Mouse (Mus musculus) liver, adult 2 months (tissue): Measurements from ENCODE around the gene Ttc30a1. TPM values are rescaled to one million over a fixed set of nuclear protein-coding genes. Genes with fewer than 3 reads are reported as not detected.
"Not testable (repeated sequence)": the region's sequence is repeated elsewhere in the genome, so short reads cannot be mapped to it uniquely, and the experiment has no call there.

Source experiments
- DNase-seq: peaks from one replicate; pipeline ENCODE4 v3.0.0-alpha.2; 2011; ENCODE audit warnings: low read depth, low spot score; ENCODE audit errors: extremely low read depth
- H3K27ac ChIP-seq: fragments of 200-500 bp; replicated peaks from 2 replicates; pipeline ENCODE4 v1.5.1; 2012; ENCODE audit warnings: low read depth, mild to moderate bottlenecking, control low read depth, inconsistent platforms, low read length; ENCODE audit not compliant: insufficient read depth
- H3K27me3 ChIP-seq: fragments of 200-500 bp; 2 replicates; pipeline ENCODE4 v1.6.1; 2012; ENCODE audit warnings: mild to moderate bottlenecking, moderate library complexity, low read length, inconsistent platforms; ENCODE audit not compliant: control insufficient read depth, insufficient read depth
- H3K36me3 ChIP-seq: fragments of 200-500 bp; 2 replicates; pipeline ENCODE4 v1.6.1; 2012; ENCODE audit warnings: low read length, inconsistent platforms; ENCODE audit not compliant: control insufficient read depth, insufficient read depth
- H3K4me1 ChIP-seq: fragments of 200-500 bp; 2 replicates; pipeline ENCODE4 v1.6.1; 2011; ENCODE audit warnings: low read length; ENCODE audit not compliant: control insufficient read depth, insufficient read depth
- H3K4me3 ChIP-seq: fragments of 200-500 bp; 2 replicates; pipeline ENCODE4 v1.5.1; 2011; ENCODE audit warnings: low read depth, mild to moderate bottlenecking, control low read depth, low read length, moderate library complexity; ENCODE audit not compliant: insufficient read depth
- H3K79me2 ChIP-seq: fragments of 200-500 bp; 2 replicates; pipeline ENCODE4 v1.6.1; 2012; ENCODE audit warnings: inconsistent platforms, mild to moderate bottlenecking, low read length, moderate library complexity; ENCODE audit not compliant: control insufficient read depth, insufficient read depth
- H3K9ac ChIP-seq: fragments of 200-500 bp; 2 replicates; pipeline ENCODE4 v1.6.1; 2012; ENCODE audit warnings: low read depth, mild to moderate bottlenecking, control low read depth, inconsistent platforms, low read length
- CTCF ChIP-seq: fragments of 200-500 bp; IDR thresholded peaks from 2 replicates; pipeline ENCODE4 v1.5.1; 2011; ENCODE audit warnings: low read depth, low read length, control low read depth
- POLR2A ChIP-seq: fragments of 200-500 bp; IDR thresholded peaks from 2 replicates; pipeline ENCODE4 v1.6.1; 2011; ENCODE audit warnings: low read length, control low read depth; ENCODE audit not compliant: insufficient read depth; ENCODE audit errors: extremely low read depth
- WGBS: fragments of 180-500 bp; shearing (Covaris S2); methylation state at CpG from one replicate; pipeline ENCODE4 v1.1.7; 2018; 5-methylcytosine and 5-hydroxymethylcytosine counted together
- polyA plus RNA-seq: library from polyadenylated mRNA; depleted of rRNA; stranded (reverse); fragments of >200 nt; gene quantifications from 2 replicates; pipeline ENCODE4 v1.2.3, GENCODE M21; 2012
- total RNA-seq: library from RNA; depleted of rRNA; stranded (reverse); fragments of >200 nt; gene quantifications from 2 replicates; pipeline ENCODE4 v1.2.3, GENCODE M21; 2014

Gene Ttc30a1
- total and polyA plus RNA-seq, 2 experiments, result 0.92 to 1.4 TPM

- Histone ChIP-seq H3K36me3 (no peaks in the 10 kb centered on the region), H3K27me3 (no peaks in the 10 kb centered on the region), H3K27ac (no peak overlapping the region), H3K9ac (no peak overlapping the region), H3K4me3 (no peak overlapping the region), H3K4me1 (no peaks in the 10 kb centered on the region), H3K79me2 (no peaks in the 10 kb centered on the region)
- WGBS, result 86% methylated on average over 8 of the region's 8 CpGs
- TF ChIP-seq CTCF, result no peak
- no peak for TF ChIP-seq POLR2A
- no peak for DNase-seq
Measured at GRCm38 (mm10) chr2:75950685-75951084, 31.1 kb downstream of the Ttc30a1 start.

GRCm38 (mm10) chr2:75938117-75939063, 43.4 kb downstream of the Ttc30a1 start, which contains the start of gene Ttc30b:
Gene Ttc30b (minus strand): TSS chr2:75938585.
- Histone ChIP-seq H3K4me3 (peak within 1 kb of the TSS; percentile 53), H3K27me3 (no peaks in the 10 kb centered on the region), H3K36me3 (no peaks in the 10 kb centered on the region), H3K4me1 (peaks cover 6% of the 10 kb centered on the region; the same call in 1 of the 2 replicates), H3K79me2 (no peaks in the 10 kb centered on the region; the same call in 1 of the 2 replicates), H3K9ac (peak within 1 kb of the TSS; percentile 49), H3K27ac (peak within 1 kb of the TSS; percentile 1; the same call in 1 of the 2 replicates)
- 3% methylated on average over 42 of the region's 42 CpGs for WGBS
- no peak for TF ChIP-seq POLR2A
- TF ChIP-seq CTCF, result no peak
- DNase-seq, result peak; percentile 80

DNA sequence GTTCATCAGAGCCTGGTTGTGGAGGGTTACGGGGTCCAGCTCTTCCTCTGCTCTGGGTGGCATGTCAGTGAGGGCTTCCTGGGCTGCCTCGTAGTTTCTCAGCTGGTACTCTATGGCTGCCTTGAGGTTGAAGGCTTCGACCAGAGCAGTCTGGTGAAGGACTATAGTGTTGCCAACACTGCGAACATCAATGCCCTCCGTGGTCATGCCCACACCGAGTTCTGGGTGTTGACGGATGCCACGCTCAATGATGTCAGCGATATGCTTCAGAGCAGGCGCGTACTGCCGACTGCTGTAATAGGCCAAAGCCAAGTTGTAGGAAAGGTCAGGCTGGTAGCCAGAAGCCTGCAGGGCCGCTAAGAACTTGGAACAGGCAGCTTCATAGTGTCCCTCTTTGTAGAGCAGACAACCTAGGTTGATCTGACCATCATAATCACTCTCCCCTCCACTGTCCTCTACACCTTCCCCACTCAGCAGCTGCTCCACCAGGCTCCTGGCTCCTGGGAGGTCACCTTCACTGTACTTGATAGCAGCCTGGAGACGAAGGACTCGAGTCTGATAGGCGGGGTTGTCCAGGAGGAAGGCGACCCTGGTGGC, 44.1 kb downstream of the Ttc30a1 start:
- Histone ChIP-seq H3K4me3 (peak overlapping the region; percentile 53; the same call in 1 of the 2 replicates), H3K9ac (peak overlapping the region; percentile 25)
- peak; percentile 29 for DNase-seq
- not testable (repeated sequence) for H3K4me1 ChIP-seq, H3K27me3 ChIP-seq, H3K79me2 ChIP-seq, H3K27ac ChIP-seq, H3K36me3 ChIP-seq
- WGBS, result 62% methylated on average over 16 of the region's 17 CpGs

DNA sequence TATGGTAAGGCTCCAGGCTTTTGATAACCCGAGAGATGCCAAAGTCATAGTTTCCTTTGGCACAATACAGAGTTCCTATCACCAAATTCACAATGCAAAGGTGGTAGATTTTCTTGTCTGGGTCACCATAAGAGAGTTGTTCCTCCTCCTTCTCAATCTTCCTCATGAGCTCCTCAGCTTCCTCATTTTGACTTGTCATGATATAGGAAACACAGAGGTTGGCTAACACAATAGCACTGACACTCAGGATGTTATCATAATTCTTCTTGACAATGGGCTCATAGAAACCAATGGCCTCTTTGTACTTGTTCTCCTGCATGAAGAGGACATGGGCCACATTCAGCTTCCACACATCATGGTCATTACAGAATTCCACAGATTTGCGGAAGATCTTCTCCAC, 45.1 kb downstream of the Ttc30a1 start:
- DNase-seq, H3K4me3 ChIP-seq, H3K27me3 ChIP-seq, H3K4me1 ChIP-seq, H3K9ac ChIP-seq, H3K79me2 ChIP-seq, H3K36me3 ChIP-seq, H3K27ac ChIP-seq: not testable (repeated sequence)
- 86% methylated on average over 2 of the region's 2 CpGs for WGBS

- H3K27ac ChIP-seq, result no peak overlapping the region
- H3K27me3 ChIP-seq, result no peaks in the 10 kb centered on the region
- no peak for TF ChIP-seq POLR2A
- TF ChIP-seq CTCF, result no peak
- DNase-seq, result no peak
- no peaks in the 10 kb centered on the region; the same call in 1 of the 2 replicates for H3K36me3 ChIP-seq
- no peaks in the 10 kb centered on the region; the same call in 1 of the 2 replicates for H3K79me2 ChIP-seq
- H3K9ac ChIP-seq, result no peak overlapping the region
- 33% methylated on average over 7 of the region's 7 CpGs for WGBS
- peaks cover 2% of the 10 kb centered on the region; the same call in 1 of the 2 replicates for H3K4me1 ChIP-seq
- H3K4me3 ChIP-seq, result no peak overlapping the region
Measured at GRCm38 (mm10) chr2:75933541-75933940, 48.2 kb downstream of the Ttc30a1 start.

DNA sequence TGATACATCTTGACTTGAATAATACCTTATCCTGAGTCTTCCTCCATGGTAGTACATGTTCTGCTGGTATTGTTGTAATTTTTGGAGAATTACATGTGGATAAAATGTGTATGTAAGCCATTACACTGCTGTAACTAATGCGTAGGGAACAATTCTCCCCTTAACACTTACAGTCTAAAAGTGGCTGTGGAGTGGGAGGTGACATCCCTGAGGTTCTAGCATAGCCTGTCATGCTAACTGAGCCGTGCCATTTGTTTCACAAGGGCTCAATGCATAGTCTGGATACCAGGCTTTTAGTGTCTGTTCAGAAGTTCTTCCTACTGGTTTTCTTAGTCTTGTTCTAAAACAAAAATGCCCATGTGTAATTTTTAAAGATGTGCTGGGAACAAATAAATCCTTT, 50.8 kb downstream of the Ttc30a1 start:
- Histone ChIP-seq H3K36me3 (peaks cover 15% of the 10 kb centered on the region), H3K4me1 (no peaks in the 10 kb centered on the region), H3K27me3 (no peaks in the 10 kb centered on the region), H3K79me2 (no peaks in the 10 kb centered on the region), H3K27ac (no peak overlapping the region), H3K9ac (no peak overlapping the region), H3K4me3 (no peak overlapping the region)
- TF ChIP-seq CTCF (no peak), POLR2A (no peak)
- no peak for DNase-seq
- 93% methylated on average over 2 of the region's 2 CpGs for WGBS
